Mouse (Mus musculus) small intestine, adult 2 months (tissue): ENCODE measurements around the gene 4921524J17Rik.

Experiments used
- CTCF ChIP-seq: fragments of 200-500 bp; IDR thresholded peaks from 2 replicates; pipeline ENCODE4 v1.5.1; 2012; ENCODE audit warnings: low read depth, mild to moderate bottlenecking, control low read depth, inconsistent platforms, low read length, moderate library complexity, mixed read lengths; ENCODE audit not compliant: insufficient replicate concordance, insufficient read length; ENCODE audit errors: extremely low read depth
- POLR2A ChIP-seq: fragments of 200-500 bp; IDR thresholded peaks from 2 replicates; pipeline ENCODE4 v1.6.1; 2012; ENCODE audit warnings: low read depth, mild to moderate bottlenecking, control low read depth, inconsistent platforms, low read length, moderate library complexity

GRCm38 (mm10) chr8:85472800-85473199 lies 40.2 kb upstream of the 4921524J17Rik start:
- no peak for TF ChIP-seq CTCF
- TF ChIP-seq POLR2A, result no peak
